Mouse (Mus musculus): ENCODE measurements around the gene Utp14a. TPM values are rescaled to one million over a fixed set of nuclear protein-coding genes. Genes with fewer than 3 reads are reported as not detected.
"Not testable (repeated sequence)": the region's sequence is repeated elsewhere in the genome, so short reads cannot be mapped to it uniquely, and the experiment has no call there.

Gene Utp14a
- total RNA-seq (2014; fragmentation: Nextera tagmentation) (68.7 and 74.0 TPM in 2 replicates), total RNA-seq (2017) (94.0 and 113 TPM in 2 replicates), polyA plus RNA-seq (2012) (10.3 and 15.2 TPM in 2 replicates)

DNA sequence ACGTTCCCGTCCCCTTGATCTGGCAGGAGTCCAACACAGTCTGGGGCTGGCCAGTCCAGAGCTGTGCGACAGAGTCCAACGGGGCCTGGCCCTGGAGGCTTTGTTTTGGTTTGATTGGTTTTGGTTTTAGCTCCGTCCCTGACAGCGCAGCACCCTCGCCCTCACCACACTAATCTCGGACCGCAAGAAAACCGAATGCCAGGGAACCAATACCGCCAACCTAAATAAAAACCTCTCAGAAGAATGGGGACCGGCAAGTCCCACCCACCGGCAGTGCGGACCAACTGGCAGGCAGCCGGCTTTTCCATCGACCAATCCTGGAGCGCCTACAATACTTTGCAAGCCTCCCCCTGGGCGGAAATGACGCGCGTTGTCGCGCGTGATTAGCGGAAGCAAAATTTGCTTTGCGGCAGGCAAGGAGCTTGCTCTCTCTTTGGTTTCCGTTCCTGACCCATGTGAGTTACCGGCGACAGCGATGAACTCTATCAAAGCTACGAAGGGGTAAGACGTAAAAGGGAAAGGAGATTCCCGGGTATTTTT lies at the start of gene Utp14a:
Gene Utp14a, plus strand, starts transcription at position 395 of the 540 bp plus-strand sequence.
- DNase-seq (ENCODE audit: low spot score) = peak; percentile 84
- peak; percentile 92 for ATAC-seq (ENCODE audit: extremely low read depth, insufficient number of reproducible peaks, low FRiP score, poor library complexity, severe bottlenecking)
- Histone ChIP-seq H3K4me1 (ENCODE audit: insufficient read depth, low read depth, low read length) (peaks cover 9% of the 10 kb centered on the region; the same call in 1 of the 2 replicates), H3K27me3 (ENCODE audit: insufficient read depth, low read length) (no peaks in the 10 kb centered on the region), H3K36me3 (replicated peaks) (peaks cover 22% of the 10 kb centered on the region), H3K4me3 (ENCODE audit: low read depth, low read length) (peak within 1 kb of the TSS; percentile 72), H3K9me3 (replicated peaks) (no peaks in the 10 kb centered on the region)
- TF ChIP-seq GATA1 (IDR thresholded peaks at IDR 0.05; ENCODE audit: borderline replicate concordance, low read length) = no peak
- no peak for TF ChIP-seq CTCF (IDR thresholded peaks at IDR 0.05; ENCODE audit: low read depth, low read length)
- no peak for TF ChIP-seq GATA2 (IDR thresholded peaks at IDR 0.05; ENCODE audit: borderline replicate concordance, low read depth, low read length)
- no peak for TF ChIP-seq POLR2AphosphoS5 (IDR thresholded peaks at IDR 0.05; ENCODE audit: insufficient replicate concordance, low read depth, low read length)
- TF ChIP-seq TAL1 (conservative IDR thresholded peaks at IDR 0.05; ENCODE audit: low read depth, low read length) = no peak

DNA sequence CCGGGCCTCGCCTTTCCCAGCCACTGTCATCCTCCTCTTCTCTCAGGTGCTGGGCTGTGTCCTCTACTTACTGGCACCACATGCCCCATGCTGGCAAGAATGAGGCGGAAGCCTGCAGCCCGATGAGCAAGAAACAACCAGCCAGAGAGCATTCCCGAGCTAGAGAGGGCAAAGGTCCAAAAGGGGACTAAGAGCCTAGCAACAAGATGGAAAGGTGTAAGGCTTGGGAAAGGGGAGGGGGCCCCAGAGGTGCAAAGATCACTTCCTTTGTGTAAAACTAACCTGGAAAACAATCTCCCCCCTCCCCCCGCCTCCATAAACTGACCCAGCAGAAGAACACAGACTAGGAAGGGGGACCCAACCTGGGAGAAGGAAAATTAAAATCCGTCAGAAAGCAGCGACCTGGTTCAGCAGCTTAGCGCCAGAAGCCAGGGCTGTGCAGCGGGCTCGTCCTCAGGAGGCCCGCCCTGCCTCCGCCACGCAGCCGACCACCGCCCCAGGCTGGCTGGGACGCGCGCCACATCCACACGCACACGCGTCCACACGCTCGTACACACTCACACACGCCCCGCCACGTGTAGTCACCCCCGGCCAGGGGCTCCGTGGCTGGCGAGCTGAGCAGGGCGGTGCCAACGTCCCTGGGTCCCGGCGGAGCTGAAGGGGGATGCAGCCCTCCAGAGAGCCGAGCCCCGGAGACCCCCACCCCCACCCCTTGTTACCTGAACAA lies 48.7 kb upstream of the Utp14a start:
- H3K27me3 ChIP-seq (ENCODE audit: insufficient read depth, low read length) = no peaks in the 10 kb centered on the region
- peaks cover 24% of the 10 kb centered on the region for H3K36me3 ChIP-seq (replicated peaks)
- H3K9me3 ChIP-seq (replicated peaks) = no peaks in the 10 kb centered on the region
- H3K4me3 ChIP-seq (ENCODE audit: low read depth, low read length) = peak overlapping the region; percentile 88
- H3K4me1 ChIP-seq (ENCODE audit: insufficient read depth, low read depth, low read length) = peaks cover 20% of the 10 kb centered on the region
- ATAC-seq (ENCODE audit: extremely low read depth, insufficient number of reproducible peaks, low FRiP score, poor library complexity, severe bottlenecking) (no peak), DNase-seq (ENCODE audit: low spot score) (peak; percentile 8)
- no peak for TF ChIP-seq GATA2 (IDR thresholded peaks at IDR 0.05; ENCODE audit: borderline replicate concordance, low read depth, low read length)
- TF ChIP-seq POLR2AphosphoS5 (IDR thresholded peaks at IDR 0.05; ENCODE audit: insufficient replicate concordance, low read depth, low read length) = no peak
- no peak for TF ChIP-seq TAL1 (conservative IDR thresholded peaks at IDR 0.05; ENCODE audit: low read depth, low read length)
- no peak for TF ChIP-seq GATA1 (IDR thresholded peaks at IDR 0.05; ENCODE audit: borderline replicate concordance, low read length)

- Histone ChIP-seq H3K4me1 (ENCODE audit: insufficient read depth, low read depth, low read length) (peaks cover 20% of the 10 kb centered on the region), H3K4me3 (ENCODE audit: low read depth, low read length) (peak within 1 kb of the TSS; percentile 88), H3K9me3 (replicated peaks) (no peaks in the 10 kb centered on the region), H3K36me3 (replicated peaks) (peaks cover 17% of the 10 kb centered on the region), H3K27me3 (ENCODE audit: insufficient read depth, low read length) (no peaks in the 10 kb centered on the region)
- DNase-seq (ENCODE audit: low spot score) (peak; percentile 76), ATAC-seq (ENCODE audit: extremely low read depth, insufficient number of reproducible peaks, low FRiP score, poor library complexity, severe bottlenecking) (peak; percentile 95)
- TF ChIP-seq GATA2 (IDR thresholded peaks at IDR 0.05; ENCODE audit: borderline replicate concordance, low read depth, low read length) = no peak
- no peak for TF ChIP-seq TAL1 (conservative IDR thresholded peaks at IDR 0.05; ENCODE audit: low read depth, low read length)
- no peak for TF ChIP-seq CTCF (IDR thresholded peaks at IDR 0.05; ENCODE audit: low read depth, low read length)
- no peak for TF ChIP-seq POLR2AphosphoS5 (IDR thresholded peaks at IDR 0.05; ENCODE audit: insufficient replicate concordance, low read depth, low read length)
- no peak for TF ChIP-seq GATA1 (IDR thresholded peaks at IDR 0.05; ENCODE audit: borderline replicate concordance, low read length)
Measured at GRCm38 (mm10) chrX:48208519-48209185, 48.0 kb upstream of the Utp14a start, which contains the start of gene Zdhhc9. Gene Zdhhc9 (minus strand): TSS chrX:48208878.

- H3K4me3 ChIP-seq (ENCODE audit: low read depth, low read length); ATAC-seq (ENCODE audit: extremely low read depth, insufficient number of reproducible peaks, low FRiP score, poor library complexity, severe bottlenecking); H3K27me3 ChIP-seq (ENCODE audit: insufficient read depth, low read length); DNase-seq (ENCODE audit: low spot score); H3K9me3 ChIP-seq (replicated peaks): not testable (repeated sequence)
- Histone ChIP-seq H3K36me3 (replicated peaks) (peaks cover 13% of the 10 kb centered on the region), H3K4me1 (ENCODE audit: insufficient read depth, low read depth, low read length) (peaks cover 16% of the 10 kb centered on the region)
Measured at GRCm38 (mm10) chrX:48209746-48210145, 46.9 kb upstream of the Utp14a start.

GRCm38 (mm10) chrX:48219468-48219867 lies 37.2 kb upstream of the Utp14a start:
- no peaks in the 10 kb centered on the region for H3K27me3 ChIP-seq (ENCODE audit: insufficient read depth, low read length)
- H3K9me3 ChIP-seq (replicated peaks) = no peaks in the 10 kb centered on the region
- no peaks in the 10 kb centered on the region for H3K36me3 ChIP-seq (replicated peaks)
- TF ChIP-seq POLR2AphosphoS5 (IDR thresholded peaks at IDR 0.05; ENCODE audit: insufficient replicate concordance, low read depth, low read length) (no peak), GATA1 (IDR thresholded peaks at IDR 0.05; ENCODE audit: borderline replicate concordance, low read length) (no peak), TAL1 (conservative IDR thresholded peaks at IDR 0.05; ENCODE audit: low read depth, low read length) (no peak), GATA2 (IDR thresholded peaks at IDR 0.05; ENCODE audit: borderline replicate concordance, low read depth, low read length) (no peak), CTCF (IDR thresholded peaks at IDR 0.05; ENCODE audit: low read depth, low read length) (no peak)
- no peaks in the 10 kb centered on the region for H3K4me1 ChIP-seq (ENCODE audit: insufficient read depth, low read depth, low read length)
- DNase-seq (ENCODE audit: low spot score) (no peak), ATAC-seq (ENCODE audit: extremely low read depth, insufficient number of reproducible peaks, low FRiP score, poor library complexity, severe bottlenecking) (no peak)
- H3K4me3 ChIP-seq (ENCODE audit: low read depth, low read length) = no peak overlapping the region

GRCm38 (mm10) chrX:48222706-48223105 lies 34.0 kb upstream of the Utp14a start:
- ATAC-seq (ENCODE audit: extremely low read depth, insufficient number of reproducible peaks, low FRiP score, poor library complexity, severe bottlenecking) = no peak
- TF ChIP-seq GATA2 (IDR thresholded peaks at IDR 0.05; ENCODE audit: borderline replicate concordance, low read depth, low read length) (no peak), GATA1 (IDR thresholded peaks at IDR 0.05; ENCODE audit: borderline replicate concordance, low read length) (no peak), TAL1 (conservative IDR thresholded peaks at IDR 0.05; ENCODE audit: low read depth, low read length) (no peak), POLR2AphosphoS5 (IDR thresholded peaks at IDR 0.05; ENCODE audit: insufficient replicate concordance, low read depth, low read length) (no peak), CTCF (IDR thresholded peaks at IDR 0.05; ENCODE audit: low read depth, low read length) (no peak)
- no peak for DNase-seq (ENCODE audit: low spot score)

More at GRCm38 (mm10) chrX:48222706-48223105, 34.0 kb upstream of the Utp14a start:
- Histone ChIP-seq H3K36me3 (replicated peaks) (no peaks in the 10 kb centered on the region), H3K4me1 (ENCODE audit: insufficient read depth, low read depth, low read length) (no peaks in the 10 kb centered on the region), H3K27me3 (ENCODE audit: insufficient read depth, low read length) (no peaks in the 10 kb centered on the region), H3K9me3 (replicated peaks) (no peaks in the 10 kb centered on the region), H3K4me3 (ENCODE audit: low read depth, low read length) (no peak overlapping the region)

Measured in G1E (cell line).